Mouse (Mus musculus) lung, embryonic 16.5 days (tissue): ENCODE measurements around the gene Tll1. TPM values are rescaled to one million over a fixed set of nuclear protein-coding genes. Genes with fewer than 3 reads are reported as not detected.
"Not testable (repeated sequence)": the region's sequence is repeated elsewhere in the genome, so short reads cannot be mapped to it uniquely, and the experiment has no call there.

Experiments
- ATAC-seq: fragments of 200-750 bp; cut with Nextera tagmentation; 2 replicates; pipeline ENCODE4 v1.8.0; 2017; ENCODE audit warnings: low read depth, mild to moderate bottlenecking, moderate library complexity
- H3K27ac ChIP-seq: fragments of 300-500 bp; sonication (generic); 2 replicates; pipeline ENCODE4 v1.5.1; 2014; ENCODE audit warnings: mild to moderate bottlenecking, control low read depth, low read length
- H3K27me3 ChIP-seq: fragments of 300-500 bp; sonication (generic); 2 replicates; pipeline ENCODE4 v1.6.1; 2014; ENCODE audit warnings: low read depth, low read length, mixed read lengths; ENCODE audit not compliant: control insufficient read depth, insufficient read depth
- H3K36me3 ChIP-seq: fragments of 300-500 bp; sonication (generic); 2 replicates; pipeline ENCODE4 v1.6.1; 2014; ENCODE audit warnings: low read length; ENCODE audit not compliant: control insufficient read depth, insufficient read depth
- H3K4me1 ChIP-seq: fragments of 300-500 bp; sonication (generic); replicated peaks from 2 replicates; pipeline ENCODE4 v1.6.1; 2014; ENCODE audit warnings: low read length, mixed read lengths; ENCODE audit not compliant: control insufficient read depth, insufficient read depth
- H3K4me2 ChIP-seq: fragments of 300-500 bp; sonication (generic); 2 replicates; pipeline ENCODE4 v1.6.1; 2014; ENCODE audit warnings: low read depth, low read length, control low read depth
- H3K4me3 ChIP-seq: fragments of 300-500 bp; sonication (generic); 2 replicates; pipeline ENCODE4 v1.5.1; 2014; ENCODE audit warnings: mild to moderate bottlenecking, low read length, control low read depth
- H3K9ac ChIP-seq: fragments of 300-500 bp; sonication (generic); 2 replicates; pipeline ENCODE4 v1.6.1; 2014; ENCODE audit warnings: low read length, control low read depth
- H3K9me3 ChIP-seq: fragments of 300-500 bp; sonication (generic); 2 replicates; pipeline ENCODE4 v1.6.1; 2016; ENCODE audit warnings: low read length; ENCODE audit not compliant: control insufficient read depth
- WGBS: fragments of 180-500 bp; shearing (Covaris S2); extraction: QIAGEN DNeasy Blood & Tissue Kit; methylation state at CpG from one replicate; pipeline ENCODE4 v1.1.7; 2014; 5-methylcytosine and 5-hydroxymethylcytosine counted together
- polyA plus RNA-seq: library from polyadenylated mRNA; unstranded; fragments of >200 nt; fragmentation: Nextera tagmentation; extraction: Ambion mirVana; gene quantifications from 2 replicates; pipeline ENCODE4 v1.2.1, GENCODE M21; 2015

Tll1 gene
- polyA plus RNA-seq, 1 experiment from 2014 or later, result 0.69 TPM

GRCm38 (mm10) chr8:64030672-64031385 is 175.2 kb downstream of the Tll1 start:
- Histone ChIP-seq H3K27ac (no peak overlapping the region), H3K9ac (no peak overlapping the region), H3K27me3 (no peaks in the 10 kb centered on the region), H3K4me3 (no peak overlapping the region), H3K4me1 (no peaks in the 10 kb centered on the region), H3K9me3 (no peaks in the 10 kb centered on the region), H3K36me3 (no peaks in the 10 kb centered on the region), H3K4me2 (no peak overlapping the region)
- WGBS, result 80% methylated on average over 4 of the region's 4 CpGs
- ATAC-seq, result no peak

- no peak overlapping the region for H3K4me3 ChIP-seq
- no peaks in the 10 kb centered on the region for H3K4me1 ChIP-seq
- no peak overlapping the region for H3K27ac ChIP-seq
- H3K9ac ChIP-seq, result no peak overlapping the region
- no peaks in the 10 kb centered on the region for H3K36me3 ChIP-seq
- no peaks in the 10 kb centered on the region for H3K27me3 ChIP-seq
- no peak for ATAC-seq
- no peak overlapping the region for H3K4me2 ChIP-seq
- no peaks in the 10 kb centered on the region for H3K9me3 ChIP-seq
Observed at GRCm38 (mm10) chr8:64030081-64030480, 176.0 kb downstream of the Tll1 start.

DNA sequence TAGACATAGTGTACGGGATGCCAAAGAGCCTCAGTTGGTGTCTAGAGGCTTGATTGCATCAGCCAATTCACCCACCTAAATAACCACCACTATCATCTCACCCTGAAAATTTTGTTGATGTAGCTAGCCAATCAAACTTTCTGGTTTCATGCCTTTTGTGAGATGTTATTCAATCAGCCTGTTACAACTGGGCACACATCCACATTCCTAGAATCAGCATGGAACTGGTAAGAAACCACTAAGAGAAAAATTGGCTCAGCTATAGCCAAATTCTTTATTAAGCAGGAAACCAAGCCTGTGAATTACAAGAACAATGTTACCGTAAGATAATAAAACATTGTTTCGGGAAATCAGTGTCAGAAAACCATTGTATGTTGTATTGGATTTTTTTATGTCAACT is 176.5 kb downstream of the Tll1 start:
- 81% methylated on average over 3 of the region's 3 CpGs for WGBS
- Histone ChIP-seq H3K9ac (no peak overlapping the region), H3K9me3 (no peaks in the 10 kb centered on the region), H3K27ac (no peak overlapping the region), H3K27me3 (no peaks in the 10 kb centered on the region), H3K36me3 (no peaks in the 10 kb centered on the region), H3K4me1 (no peaks in the 10 kb centered on the region), H3K4me2 (no peak overlapping the region), H3K4me3 (no peak overlapping the region)
- no peak for ATAC-seq

GRCm38 (mm10) chr8:64024359-64024758 is 181.7 kb downstream of the Tll1 start:
- Histone ChIP-seq H3K4me3 (no peak overlapping the region), H3K27ac (no peak overlapping the region), H3K4me1 (no peaks in the 10 kb centered on the region), H3K36me3 (no peaks in the 10 kb centered on the region), H3K9me3 (no peaks in the 10 kb centered on the region), H3K27me3 (no peaks in the 10 kb centered on the region), H3K9ac (no peak overlapping the region), H3K4me2 (no peak overlapping the region)
- WGBS, result 72% methylated on average over 5 of the region's 5 CpGs
- no peak for ATAC-seq

- ATAC-seq, result no peak
- no peak overlapping the region for H3K4me2 ChIP-seq
- no peak overlapping the region for H3K27ac ChIP-seq
- WGBS, result 23% methylated on average over 5 of the region's 5 CpGs
- H3K4me3 ChIP-seq, result no peak overlapping the region
- no peaks in the 10 kb centered on the region for H3K36me3 ChIP-seq
- H3K27me3 ChIP-seq, result no peaks in the 10 kb centered on the region
- no peaks in the 10 kb centered on the region for H3K9me3 ChIP-seq
- H3K4me1 ChIP-seq, result no peaks in the 10 kb centered on the region
- H3K9ac ChIP-seq, result no peak overlapping the region
Observed at GRCm38 (mm10) chr8:64023579-64023978, 182.5 kb downstream of the Tll1 start.

GRCm38 (mm10) chr8:64023027-64023426 is 183.0 kb downstream of the Tll1 start:
- no peak for ATAC-seq
- Histone ChIP-seq H3K4me2 (no peak overlapping the region), H3K4me3 (no peak overlapping the region), H3K4me1 (no peaks in the 10 kb centered on the region), H3K27me3 (no peaks in the 10 kb centered on the region), H3K9ac (no peak overlapping the region), H3K27ac (no peak overlapping the region), H3K9me3 (no peaks in the 10 kb centered on the region), H3K36me3 (no peaks in the 10 kb centered on the region)
- 86% methylated on average over 2 of the region's 2 CpGs for WGBS

DNA sequence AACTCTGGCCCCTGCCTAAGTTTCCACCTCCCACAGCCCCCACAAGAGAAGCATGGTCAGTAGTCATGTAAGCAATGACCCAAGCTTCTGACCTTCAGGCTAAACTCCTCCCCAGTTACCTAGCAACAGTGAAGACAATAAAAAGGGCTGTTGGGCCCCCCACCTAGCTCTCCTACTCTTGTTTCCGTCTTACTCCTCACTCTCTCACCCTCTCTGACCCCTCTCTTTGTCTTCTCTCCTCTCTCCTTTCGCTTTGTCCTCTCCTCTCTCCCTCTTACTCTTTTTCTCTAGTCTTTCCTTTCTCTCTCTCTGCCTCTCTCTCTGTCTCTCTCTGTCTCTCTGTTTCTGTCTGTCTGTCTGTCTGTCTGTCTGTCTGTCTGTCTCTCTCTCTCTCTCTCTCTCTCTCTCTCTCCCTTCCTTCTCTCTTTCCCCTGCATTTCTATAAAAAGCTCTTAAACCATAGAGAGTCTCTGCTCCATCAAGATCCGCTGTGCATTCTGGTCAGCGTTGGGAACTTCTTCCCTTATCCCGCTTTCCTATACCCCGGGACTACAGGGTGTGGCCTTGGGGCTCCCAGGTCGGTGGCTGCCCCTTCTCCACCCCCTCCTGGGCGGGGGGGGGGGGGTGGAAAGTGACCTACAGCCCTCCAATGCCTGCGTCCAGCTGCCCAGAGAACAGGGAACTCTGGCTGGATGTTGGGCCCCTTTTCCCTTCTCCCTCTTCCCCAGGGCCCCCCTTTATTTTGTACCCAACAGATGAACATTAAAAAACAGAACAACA is 235.3 kb downstream of the Tll1 start:
- H3K27ac ChIP-seq, ATAC-seq, H3K4me2 ChIP-seq, H3K36me3 ChIP-seq, H3K4me1 ChIP-seq, H3K27me3 ChIP-seq, H3K4me3 ChIP-seq, H3K9ac ChIP-seq, H3K9me3 ChIP-seq: not testable (repeated sequence)
- 49% methylated on average over 9 of the region's 9 CpGs for WGBS
